Mouse (Mus musculus): Measurements from ENCODE around the gene Cramp1l. TPM values are rescaled to one million over a fixed set of nuclear protein-coding genes. Genes with fewer than 3 reads are reported as not detected.

Gene Cramp1l
- polyA plus RNA-seq, 1 experiment from 2014 or later: 14.6 TPM

- H3K4me3 ChIP-seq (replicated peaks): no peak overlapping the region
- no peaks in the 10 kb centered on the region for H3K27me3 ChIP-seq
- ATAC-seq (ENCODE audit: low FRiP score): no peak
- H3K4me1 ChIP-seq: no peaks in the 10 kb centered on the region
- peaks cover 97% of the 10 kb centered on the region for H3K36me3 ChIP-seq (replicated peaks)
- H3K27ac ChIP-seq: no peak overlapping the region
- H3K4me2 ChIP-seq: no peak overlapping the region
- H3K9ac ChIP-seq: no peak overlapping the region
- no peaks in the 10 kb centered on the region for H3K9me3 ChIP-seq
Observed at GRCm38 (mm10) chr17:24913984-24914383, 101.6 kb downstream of the Cramp1l start.

Other genes starting within 250 kb of the Cramp1l start
- not detected in 2 replicates for gene Meiob, start 211.5 kb downstream of the Cramp1l start, polyA plus RNA-seq (2016; fragmentation: Nextera tagmentation; extraction: Ambion mirVana)
- 24.8 and 27.1 TPM in 2 replicates for gene Hagh, start 175.6 kb downstream of the Cramp1l start, polyA plus RNA-seq (2016; fragmentation: Nextera tagmentation; extraction: Ambion mirVana)
- gene Fahd1, start 165.4 kb downstream of the Cramp1l start, polyA plus RNA-seq (2016; fragmentation: Nextera tagmentation; extraction: Ambion mirVana): 17.3 and 17.7 TPM in 2 replicates
- gene Igfals, start 149.8 kb downstream of the Cramp1l start, polyA plus RNA-seq (2016; fragmentation: Nextera tagmentation; extraction: Ambion mirVana): 0.20 TPM in 1 of 2 replicates, not detected in the other
- gene Nubp2, start 129.4 kb downstream of the Cramp1l start, polyA plus RNA-seq (2016; fragmentation: Nextera tagmentation; extraction: Ambion mirVana): 62.9 and 64.4 TPM in 2 replicates
- 47.3 and 50.7 TPM in 2 replicates for gene Spsb3, start 129.1 kb downstream of the Cramp1l start, polyA plus RNA-seq (2016; fragmentation: Nextera tagmentation; extraction: Ambion mirVana)
- 42.7 and 44.6 TPM in 2 replicates for gene Eme2, start 120.7 kb downstream of the Cramp1l start, polyA plus RNA-seq (2016; fragmentation: Nextera tagmentation; extraction: Ambion mirVana)
- 86.0 and 91.1 TPM in 2 replicates for gene Mrps34, start 120.7 kb downstream of the Cramp1l start, polyA plus RNA-seq (2016; fragmentation: Nextera tagmentation; extraction: Ambion mirVana)
- gene Nme3, start 119.3 kb downstream of the Cramp1l start, polyA plus RNA-seq (2016; fragmentation: Nextera tagmentation; extraction: Ambion mirVana): 54.9 and 63.0 TPM in 2 replicates
- 76.5 and 78.2 TPM in 2 replicates for gene Mapk8ip3, start 78.8 kb downstream of the Cramp1l start, polyA plus RNA-seq (2016; fragmentation: Nextera tagmentation; extraction: Ambion mirVana)
- gene Jpt2, start 55.1 kb downstream of the Cramp1l start, polyA plus RNA-seq (2016; fragmentation: Nextera tagmentation; extraction: Ambion mirVana): 304 and 312 TPM in 2 replicates
- 28.1 and 31.8 TPM in 2 replicates for gene Ift140, start 297 bp upstream of the Cramp1l start, polyA plus RNA-seq (2016; fragmentation: Nextera tagmentation; extraction: Ambion mirVana)
- 8.2 and 9.1 TPM in 2 replicates for gene Tmem204, start 67.8 kb upstream of the Cramp1l start, polyA plus RNA-seq (2016; fragmentation: Nextera tagmentation; extraction: Ambion mirVana)
- gene Telo2, start 100.2 kb upstream of the Cramp1l start, polyA plus RNA-seq (2016; fragmentation: Nextera tagmentation; extraction: Ambion mirVana): 42.4 and 47.5 TPM in 2 replicates
- 0.18 TPM in 1 of 2 replicates, not detected in the other for gene Ptx4, start 105.0 kb upstream of the Cramp1l start, polyA plus RNA-seq (2016; fragmentation: Nextera tagmentation; extraction: Ambion mirVana)
- gene Clcn7, start 117.6 kb upstream of the Cramp1l start, polyA plus RNA-seq (2016; fragmentation: Nextera tagmentation; extraction: Ambion mirVana): 23.9 and 26.1 TPM in 2 replicates
- gene Ccdc154, start 146.7 kb upstream of the Cramp1l start, polyA plus RNA-seq (2016; fragmentation: Nextera tagmentation; extraction: Ambion mirVana): not detected in 2 replicates
- gene Gm38655, start 159.7 kb upstream of the Cramp1l start, polyA plus RNA-seq (2016; fragmentation: Nextera tagmentation; extraction: Ambion mirVana): not detected in 2 replicates
- 36.2 and 37.3 TPM in 2 replicates for gene BC003965, start 168.8 kb upstream of the Cramp1l start, polyA plus RNA-seq (2016; fragmentation: Nextera tagmentation; extraction: Ambion mirVana)
- 10.0 and 11.3 TPM in 2 replicates for gene Unkl, start 172.6 kb upstream of the Cramp1l start, polyA plus RNA-seq (2016; fragmentation: Nextera tagmentation; extraction: Ambion mirVana)
- 60.1 and 64.4 TPM in 2 replicates for gene Gnptg, start 224.3 kb upstream of the Cramp1l start, polyA plus RNA-seq (2016; fragmentation: Nextera tagmentation; extraction: Ambion mirVana)
- 61.0 and 64.2 TPM in 2 replicates for gene Tsr3, start 224.4 kb upstream of the Cramp1l start, polyA plus RNA-seq (2016; fragmentation: Nextera tagmentation; extraction: Ambion mirVana)
- 2.9 and 3.8 TPM in 2 replicates for gene Baiap3, start 240.6 kb upstream of the Cramp1l start, polyA plus RNA-seq (2016; fragmentation: Nextera tagmentation; extraction: Ambion mirVana)